Comparison of ENCODE assay signal across 9 mouse cellular contexts in genomic region chr14:77928021-77928420, GRCm38 (mm10). TPM values are rescaled to one million over a fixed set of nuclear protein-coding genes. Genes with fewer than 3 reads are reported as not detected.
DNase-seq lines count a peak whose midpoint lies in the region; ATAC-seq and TF ChIP-seq lines count a peak whose summit lies in the region.
"Had no signal": no experiment of that assay in that cellular context is flagged by ENCODE, and none has a peak within 500 bp of the region (broad histone marks: within the 10 kb centered on the region; RNA-seq: fewer than 3 reads in every experiment).

No protein-coding gene starts in this region.

- no peaks in the 10 kb centered on the region for H3K36me3 ChIP-seq in G1E (replicated peaks)
- H3K36me3 ChIP-seq: limb, embryonic 15.5 days had no signal

- peaks cover 4% of the 10 kb centered on the region for H3K9me3 ChIP-seq in G1E (replicated peaks)
- H3K9me3 ChIP-seq: limb, embryonic 15.5 days had no signal

- WGBS in cerebellum, adult 2 months = 53% methylated on average over 6 of the region's 6 CpGs

- H3K4me3 ChIP-seq in G1E (ENCODE audit: low read depth, low read length) = no peak overlapping the region
- no peak overlapping the region for H3K4me3 ChIP-seq in cerebellum, adult 2 months (replicated peaks; ENCODE audit: insufficient read depth, low read depth, low read length)
- H3K4me3 ChIP-seq: limb, embryonic 15.5 days had no signal

- no peak overlapping the region for H3K27ac ChIP-seq in cerebellum, adult 2 months (ENCODE audit: insufficient read depth, low read length)
- H3K27ac ChIP-seq: limb, embryonic 15.5 days had no signal

- no peaks in the 10 kb centered on the region for H3K4me1 ChIP-seq in G1E (ENCODE audit: insufficient read depth, low read depth, low read length)
- no peaks in the 10 kb centered on the region; the same call in 1 of the 2 replicates for H3K4me1 ChIP-seq in cerebellum, adult 2 months (ENCODE audit: control insufficient read depth, insufficient read depth, low read length)

- 0 out of 2 replicates have a peak, but pooled peaks have one; percentile 37 for ATAC-seq in G1E (ENCODE audit: extremely low read depth, insufficient number of reproducible peaks, low FRiP score, poor library complexity, severe bottlenecking)
- ATAC-seq in megakaryocyte-erythroid progenitor cell, adult 5-6 weeks (replicated peaks; ENCODE audit: low FRiP score, low TSS enrichment, poor library complexity, severe bottlenecking) = peak; percentile 71

- TF ChIP-seq CTCF in G1E (IDR thresholded peaks at IDR 0.05; ENCODE audit: low read depth, low read length) = no peak
- peak; percentile 25; the same call in 1 of the 2 replicates for TF ChIP-seq CTCF in cerebellum, adult 2 months (IDR thresholded peaks at IDR 0.05; ENCODE audit: borderline replicate concordance, insufficient read depth, low read depth, low read length)

- TF ChIP-seq POLR2A in cerebellum, adult 2 months (IDR thresholded peaks at IDR 0.05; ENCODE audit: borderline replicate concordance, insufficient read depth, low read length) = no peak

- peak; percentile 63 for DNase-seq in gastrocnemius, adult 18-20 months (ENCODE audit: low spot score)
- DNase-seq in gastrocnemius, postnatal 25 days = no peak
- DNase-seq in G1E (ENCODE audit: low spot score) = no peak
- DNase-seq in cerebellum, adult 2 months = peak; percentile 57 to 58
- DNase-seq in gastrocnemius, postnatal 10 days = peak; percentile 76
- peak; percentile 36 to 62 for DNase-seq in layer of hippocampus, postnatal 14 days (ENCODE audit: low spot score in 2 of 2)
- DNase-seq in spleen, postnatal 10 days (ENCODE audit: low spot score in 2 of 2) = peak; percentile 44 to 80

- no peaks in the 10 kb centered on the region for H3K27me3 ChIP-seq in G1E (ENCODE audit: insufficient read depth, low read length)
- no peaks in the 10 kb centered on the region for H3K27me3 ChIP-seq in cerebellum, adult 2 months (ENCODE audit: control insufficient read depth, insufficient read depth, low read length)
- H3K27me3 ChIP-seq: limb, embryonic 15.5 days had no signal

RNA-seq across cellular contexts. Expression of gene Epsti1, which starts 24.0 kb away (rescaled TPM):
- under 1 TPM; 0.16 to 0.26 TPM for total RNA-seq in gastrocnemius, adult 18-20 months (2021)
- total RNA-seq in gastrocnemius, postnatal 25 days (2021) = under 1 TPM; 0.24 to 0.38 TPM
- total RNA-seq in G1E (2014; fragmentation: Nextera tagmentation) = not detected in 2 replicates
- total RNA-seq in G1E (2017) = not detected in 2 replicates
- not detected in 2 replicates for polyA plus RNA-seq in G1E (2012)
- 0.25 and 0.28 TPM in 2 replicates for polyA plus RNA-seq in cerebellum, adult 2 months (2012; rRNA removed)
- under 1 TPM; 0.49 to 0.63 TPM for total RNA-seq in gastrocnemius, postnatal 10 days (2021)
- under 1 TPM in 1 of 2 experiments, not detected in 1; 0.23 TPM for total RNA-seq in layer of hippocampus, postnatal 14 days (2021)
- 0.52 and 1.7 TPM in 2 replicates for total RNA-seq in megakaryocyte-erythroid progenitor cell, adult 5-6 weeks (2014; fragmentation: Nextera tagmentation)
- 21.2 and 24.5 TPM in 2 replicates for total RNA-seq in megakaryocyte-erythroid progenitor cell, adult 5-6 weeks (2017)

RNA-seq across cellular contexts. Expression of gene Dnajc15, which starts 53.1 kb away (rescaled TPM):
- total RNA-seq in gastrocnemius, adult 18-20 months (2021) = 100 to 1,000 TPM; 126 to 141 TPM
- total RNA-seq in gastrocnemius, postnatal 25 days (2021) = 100 to 1,000 TPM; 120 to 124 TPM
- total RNA-seq in G1E (2014; fragmentation: Nextera tagmentation) (5.9 and 17.6 TPM in 2 replicates), G1E (2017) (51.5 and 57.0 TPM in 2 replicates)
- 16.3 and 26.3 TPM in 2 replicates for polyA plus RNA-seq in G1E (2012)
- polyA plus RNA-seq in cerebellum, adult 2 months (2012; rRNA removed) = 35.5 and 39.7 TPM in 2 replicates
- total RNA-seq in gastrocnemius, postnatal 10 days (2021) = 100 to 1,000 TPM in 1 of 2 experiments, 10 to 100 TPM in 1; 99.9 to 101 TPM
- total RNA-seq in layer of hippocampus, postnatal 14 days (2021) = 10 to 100 TPM; 61.5 to 64.1 TPM
- total RNA-seq in megakaryocyte-erythroid progenitor cell, adult 5-6 weeks (2014; fragmentation: Nextera tagmentation) = 37.4 and 46.6 TPM in 2 replicates
- 30.7 and 45.1 TPM in 2 replicates for total RNA-seq in megakaryocyte-erythroid progenitor cell, adult 5-6 weeks (2017)

Comparison
In these comparisons a context has a peak if more than half of its experiments do, and no peak if none do; other contexts are left out.
1. DNase-seq: peak in gastrocnemius, adult 18-20 months (single experiment), cerebellum, adult 2 months (2 of 2), gastrocnemius, postnatal 10 days (single experiment), layer of hippocampus, postnatal 14 days (2 of 2) and spleen, postnatal 10 days (2 of 2); none in gastrocnemius, postnatal 25 days (single experiment) and G1E (single experiment).